Mouse (Mus musculus): Measurements from ENCODE around the gene Vsir.
A peak's percentile ranks its signal among the peaks of the same experiment; 100 is the strongest.

Gene Vsir

GRCm38 (mm10) chr10:60381142-60381925, 34.7 kb downstream of the Vsir start:
- DNase-seq (ENCODE audit: low read depth, low spot score), result no peak

GRCm38 (mm10) chr10:60388332-60388731, 41.7 kb downstream of the Vsir start:
- no peak for DNase-seq (ENCODE audit: low read depth, low spot score)

GRCm38 (mm10) chr10:60389447-60389865, 42.8 kb downstream of the Vsir start:
- no peak for DNase-seq (ENCODE audit: low read depth, low spot score)

GRCm38 (mm10) chr10:60390177-60390903, 43.7 kb downstream of the Vsir start:
- DNase-seq (ENCODE audit: low read depth, low spot score), result peak; percentile 63

- no peak for DNase-seq (ENCODE audit: low read depth, low spot score)
These were observed 44.3 kb downstream of the Vsir start for GRCm38 (mm10) chr10:60390904-60391420.

- peak; percentile 22 for DNase-seq (ENCODE audit: low read depth, low spot score)
These were observed 45.0 kb downstream of the Vsir start for GRCm38 (mm10) chr10:60391661-60392060.

- no peak for DNase-seq (ENCODE audit: low read depth, low spot score)
These were observed 48.3 kb downstream of the Vsir start for GRCm38 (mm10) chr10:60394936-60395335.

- DNase-seq (ENCODE audit: low read depth, low spot score), result no peak
These were observed 49.0 kb downstream of the Vsir start for GRCm38 (mm10) chr10:60395605-60396004.

GRCm38 (mm10) chr10:60398051-60398814, 51.6 kb downstream of the Vsir start:
- no peak for DNase-seq (ENCODE audit: low read depth, low spot score)

GRCm38 (mm10) chr10:60399449-60399848, 52.8 kb downstream of the Vsir start, which contains the start of gene Gm17455:
Gene Gm17455, plus strand, starts transcription at chr10:60399726.
- no peak for DNase-seq (ENCODE audit: low read depth, low spot score)

- no peak for DNase-seq (ENCODE audit: low read depth, low spot score)
These were observed 54.0 kb downstream of the Vsir start for GRCm38 (mm10) chr10:60400507-60401295.

- no peak for DNase-seq (ENCODE audit: low read depth, low spot score)
These were observed 59.0 kb downstream of the Vsir start for GRCm38 (mm10) chr10:60405460-60406177.

GRCm38 (mm10) chr10:60407831-60408230, 61.2 kb downstream of the Vsir start:
- peak; percentile 65 for DNase-seq (ENCODE audit: low read depth, low spot score)

GRCm38 (mm10) chr10:60411794-60412193, 65.1 kb downstream of the Vsir start:
- peak; percentile 49 for DNase-seq (ENCODE audit: low read depth, low spot score)

- DNase-seq (ENCODE audit: low read depth, low spot score), result no peak
These were observed 67.1 kb downstream of the Vsir start for GRCm38 (mm10) chr10:60413756-60414155.

- no peak for DNase-seq (ENCODE audit: low read depth, low spot score)
These were observed 70.4 kb downstream of the Vsir start for GRCm38 (mm10) chr10:60417041-60417440.

- DNase-seq (ENCODE audit: low read depth, low spot score), result peak; percentile 74
These were observed 71.5 kb downstream of the Vsir start for GRCm38 (mm10) chr10:60418137-60418536.

GRCm38 (mm10) chr10:60419624-60420023, 73.0 kb downstream of the Vsir start:
- DNase-seq (ENCODE audit: low read depth, low spot score), result peak; percentile 40

Measured in R1 (cell line).